Mouse (Mus musculus) brain, embryonic 14.5 days (tissue): ENCODE results near the gene Ube2r2.

Experiments used
- CTCF ChIP-seq: fragments of 200-500 bp; IDR thresholded peaks from 2 replicates; pipeline ENCODE4 v1.5.1; 2012; ENCODE audit warnings: inconsistent platforms, mild to moderate bottlenecking, moderate library complexity, borderline replicate concordance; ENCODE audit not compliant: insufficient read depth, insufficient read length; ENCODE audit errors: extremely low read depth
- POLR2A ChIP-seq: fragments of 200-500 bp; IDR thresholded peaks from 2 replicates; pipeline ENCODE4 v1.6.1; 2012; ENCODE audit warnings: mild to moderate bottlenecking, inconsistent platforms, borderline replicate concordance; ENCODE audit not compliant: poor library complexity, insufficient read depth, insufficient read length, severe bottlenecking; ENCODE audit errors: extremely low read depth

- TF ChIP-seq CTCF, result no peak
- TF ChIP-seq POLR2A, result no peak
Observed at GRCm38 (mm10) chr4:41100986-41101385, 34.6 kb upstream of the Ube2r2 start.
